Mouse (Mus musculus) embryonic facial prominence, embryonic 15.5 days (tissue): ENCODE results near the gene Fgf7. TPM values are rescaled to one million over a fixed set of nuclear protein-coding genes. Genes with fewer than 3 reads are reported as not detected.

ENCODE experiments used
- ATAC-seq: fragments of 200-750 bp; cut with Nextera tagmentation; 2 replicates; pipeline ENCODE4 v1.8.0; 2017; ENCODE audit warnings: low read depth, moderate TSS enrichment; ENCODE audit not compliant: insufficient number of reproducible peaks, low FRiP score, low TSS enrichment
- H3K27ac ChIP-seq: fragments of 300-500 bp; sonication (generic); replicated peaks from 2 replicates; pipeline ENCODE4 v1.5.1; 2015; ENCODE audit warnings: mild to moderate bottlenecking, inconsistent platforms
- H3K27me3 ChIP-seq: fragments of 300-500 bp; sonication (generic); 2 replicates; pipeline ENCODE4 v1.6.1; 2015; ENCODE audit warnings: inconsistent platforms
- H3K36me3 ChIP-seq: fragments of 300-500 bp; sonication (generic); 2 replicates; pipeline ENCODE4 v1.6.1; 2015; ENCODE audit warnings: mild to moderate bottlenecking, inconsistent platforms
- H3K4me1 ChIP-seq: fragments of 300-500 bp; sonication (generic); 2 replicates; pipeline ENCODE4 v1.6.1; 2015; ENCODE audit warnings: inconsistent platforms
- H3K4me2 ChIP-seq: fragments of 300-500 bp; sonication (generic); replicated peaks from 2 replicates; pipeline ENCODE4 v1.6.1; 2015; ENCODE audit warnings: mild to moderate bottlenecking, inconsistent platforms
- H3K4me3 ChIP-seq: fragments of 300-500 bp; sonication (generic); replicated peaks from 2 replicates; pipeline ENCODE4 v1.5.1; 2015; ENCODE audit warnings: mild to moderate bottlenecking, inconsistent platforms
- H3K9ac ChIP-seq: fragments of 300-500 bp; sonication (generic); 2 replicates; pipeline ENCODE4 v1.6.1; 2015; ENCODE audit warnings: inconsistent platforms
- H3K9me3 ChIP-seq: fragments of 300-500 bp; sonication (generic); replicated peaks from 2 replicates; pipeline ENCODE4 v1.6.1; 2016; ENCODE audit warnings: inconsistent platforms
- WGBS: fragments of 180-500 bp; shearing (Covaris S2); methylation state at CpG from one replicate; pipeline ENCODE4 v1.1.7; 2015; 5-methylcytosine and 5-hydroxymethylcytosine counted together
- polyA plus RNA-seq: library from polyadenylated mRNA; unstranded; fragments of >200 nt; fragmentation: Nextera tagmentation; extraction: Ambion mirVana; gene quantifications from 2 replicates; pipeline ENCODE4 v1.2.1, GENCODE M21; 2015

Fgf7 gene
- 14.8 and 15.8 TPM in 2 replicates for polyA plus RNA-seq

DNA sequence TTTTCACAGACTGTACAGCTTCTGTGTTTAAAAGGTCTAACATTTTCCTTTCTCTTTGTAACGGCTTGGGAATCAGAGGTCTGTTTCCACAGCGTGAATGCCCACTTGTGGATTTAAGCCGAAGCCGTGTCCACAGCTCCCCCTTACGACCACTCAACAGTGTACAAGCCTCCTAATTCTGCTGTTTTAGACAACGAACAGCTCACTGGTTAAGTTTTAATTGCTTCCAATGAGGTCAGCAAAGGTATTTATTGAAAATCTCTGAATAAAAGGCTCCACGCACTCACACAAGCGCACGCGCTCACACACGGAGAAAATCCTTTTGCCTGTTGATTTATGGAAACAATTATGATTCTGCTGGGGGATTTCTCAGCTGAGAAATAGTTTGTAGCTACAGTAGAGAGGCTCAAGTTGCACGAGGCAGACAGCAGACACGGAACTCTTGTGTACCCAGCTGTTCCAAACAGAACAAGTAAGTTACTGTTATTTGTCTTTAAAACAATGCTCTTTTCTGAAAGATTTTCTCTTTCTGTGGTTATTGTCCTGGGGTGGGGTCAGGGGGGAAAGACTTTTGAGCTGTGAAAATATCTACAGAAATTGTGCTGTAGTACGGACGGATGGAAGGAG lies at the start of gene Fgf7:
Gene Fgf7, plus strand, starts transcription at position 280 of the 627 bp plus-strand sequence.
- Histone ChIP-seq H3K4me1 (0 out of 2 replicates have a peak, but pooled peaks cover 3% of the 10 kb centered on the region), H3K27me3 (no peaks in the 10 kb centered on the region), H3K9ac (peak within 1 kb of the TSS; percentile 13; the same call in 1 of the 2 replicates), H3K9me3 (no peaks in the 10 kb centered on the region), H3K27ac (peak within 1 kb of the TSS; percentile 72), H3K4me3 (peak within 1 kb of the TSS; percentile 34), H3K36me3 (no peaks in the 10 kb centered on the region), H3K4me2 (peak within 1 kb of the TSS; percentile 42)
- WGBS, result 19% methylated on average over 15 of the region's 15 CpGs
- ATAC-seq, result peak; percentile 74; the same call in 1 of the 2 replicates

DNA sequence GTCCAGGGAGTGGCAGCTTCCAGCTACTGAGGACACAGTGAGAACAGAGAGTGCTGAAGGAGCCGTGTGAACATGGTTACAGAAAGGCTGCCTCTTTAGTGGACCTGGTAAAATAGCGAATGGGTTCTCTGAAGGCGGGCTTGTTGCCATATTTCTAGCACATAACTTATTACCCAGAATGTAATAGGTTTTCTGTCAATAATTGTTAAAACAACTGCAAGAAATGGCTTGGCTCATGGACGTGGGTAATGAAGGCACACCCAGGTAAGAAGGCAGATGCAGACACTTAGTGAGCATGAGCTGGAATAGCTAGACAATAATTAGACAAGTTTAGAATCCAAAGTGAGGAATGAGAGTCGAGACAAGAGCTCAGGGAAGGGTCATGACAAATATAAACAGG lies 32.2 kb upstream of the Fgf7 start:
- Histone ChIP-seq H3K4me3 (no peak overlapping the region), H3K9me3 (no peaks in the 10 kb centered on the region), H3K27me3 (no peaks in the 10 kb centered on the region), H3K4me1 (no peaks in the 10 kb centered on the region), H3K27ac (no peak overlapping the region), H3K36me3 (no peaks in the 10 kb centered on the region), H3K9ac (no peak overlapping the region), H3K4me2 (no peak overlapping the region)
- WGBS, result 77% methylated on average over 5 of the region's 5 CpGs
- ATAC-seq, result no peak

DNA sequence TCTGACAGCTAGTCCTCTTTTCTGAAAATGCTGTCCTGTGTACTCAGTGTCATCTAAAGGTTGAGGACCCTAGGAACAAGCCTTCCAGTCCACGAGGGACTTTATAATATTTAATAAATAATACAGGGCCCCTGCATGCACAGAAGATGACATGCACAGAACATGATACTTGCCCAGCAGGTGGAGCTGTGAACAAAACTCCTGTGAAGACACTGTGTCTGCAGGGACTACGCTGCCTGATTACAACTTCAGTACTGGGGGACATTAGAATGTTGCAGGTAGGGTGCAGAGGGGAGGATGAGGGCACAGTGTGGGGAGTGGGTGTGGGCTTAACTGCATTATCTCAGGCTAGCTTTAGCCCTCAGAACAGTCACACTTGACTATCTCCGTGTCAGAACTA lies 28.4 kb upstream of the Fgf7 start:
- ATAC-seq, result no peak
- 37% methylated on average over 3 of the region's 3 CpGs for WGBS
- Histone ChIP-seq H3K9me3 (no peaks in the 10 kb centered on the region), H3K9ac (no peak overlapping the region), H3K4me3 (no peak overlapping the region), H3K4me1 (no peaks in the 10 kb centered on the region), H3K27me3 (no peaks in the 10 kb centered on the region), H3K27ac (no peak overlapping the region), H3K4me2 (no peak overlapping the region), H3K36me3 (no peaks in the 10 kb centered on the region)

DNA sequence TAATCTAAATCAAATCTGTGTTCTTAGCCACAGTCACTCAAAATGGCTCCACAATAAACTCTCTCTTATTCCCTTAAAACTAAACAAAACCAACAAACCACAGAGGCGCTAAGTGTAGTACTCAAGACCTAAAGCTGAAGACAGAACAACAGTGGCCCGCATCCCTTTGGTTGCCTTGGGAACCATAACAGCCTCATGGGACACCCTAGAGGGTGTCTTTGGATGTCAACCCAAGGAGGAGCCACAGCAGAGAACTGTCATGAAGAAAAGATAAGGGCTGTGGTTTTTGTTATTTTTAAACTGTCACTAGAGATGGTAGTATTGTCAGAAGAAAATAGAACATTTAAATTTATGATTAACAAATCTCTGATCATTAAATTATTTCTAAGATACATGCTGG lies 27.7 kb upstream of the Fgf7 start:
- H3K9me3 ChIP-seq, result no peaks in the 10 kb centered on the region
- H3K27ac ChIP-seq, result no peak overlapping the region
- H3K4me2 ChIP-seq, result no peak overlapping the region
- 71% methylated on average over 2 of the region's 2 CpGs for WGBS
- no peaks in the 10 kb centered on the region for H3K4me1 ChIP-seq
- no peak for ATAC-seq
- no peak overlapping the region for H3K4me3 ChIP-seq
- no peak overlapping the region for H3K9ac ChIP-seq
- H3K36me3 ChIP-seq, result no peaks in the 10 kb centered on the region
- no peaks in the 10 kb centered on the region for H3K27me3 ChIP-seq

DNA sequence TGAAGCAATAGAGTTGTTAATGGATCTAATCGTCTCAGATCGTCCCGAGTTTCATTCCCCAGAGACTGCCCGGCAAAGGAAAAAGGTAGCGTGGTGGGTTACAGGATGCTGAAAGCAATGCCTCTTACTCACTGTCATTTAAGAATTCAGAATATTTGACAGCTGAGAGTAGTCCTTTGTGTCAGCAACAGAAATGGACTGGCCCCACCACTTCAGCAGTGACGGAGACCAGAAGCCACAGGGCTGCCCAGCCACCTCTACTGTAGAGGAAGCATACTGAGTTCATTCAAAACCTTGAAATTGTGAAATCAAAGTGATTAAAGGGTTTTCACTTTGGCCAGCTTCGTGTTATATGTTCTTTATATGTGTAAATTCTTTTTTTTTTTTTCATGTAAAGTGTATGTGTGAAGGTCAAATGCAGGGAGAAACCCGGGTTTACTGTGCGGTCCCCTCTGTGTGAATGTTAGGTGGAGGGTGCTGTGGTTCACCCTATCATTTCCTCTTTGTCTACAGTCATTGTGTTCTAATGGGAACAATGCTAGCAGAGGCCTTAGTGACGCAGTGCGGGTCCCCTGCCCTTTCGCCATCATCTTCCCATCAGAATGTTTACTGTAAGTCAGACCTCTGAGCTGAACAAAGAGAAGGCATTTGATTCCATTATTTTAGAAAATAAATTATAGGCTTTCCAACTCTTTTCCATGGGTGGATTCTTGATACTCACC lies 19.3 kb upstream of the Fgf7 start:
- Histone ChIP-seq H3K4me1 (no peaks in the 10 kb centered on the region), H3K9me3 (no peaks in the 10 kb centered on the region), H3K36me3 (no peaks in the 10 kb centered on the region), H3K4me2 (no peak overlapping the region), H3K4me3 (no peak overlapping the region), H3K27ac (no peak overlapping the region), H3K27me3 (no peaks in the 10 kb centered on the region), H3K9ac (no peak overlapping the region)
- 44% methylated on average over 12 of the region's 12 CpGs for WGBS
- no peak for ATAC-seq

DNA sequence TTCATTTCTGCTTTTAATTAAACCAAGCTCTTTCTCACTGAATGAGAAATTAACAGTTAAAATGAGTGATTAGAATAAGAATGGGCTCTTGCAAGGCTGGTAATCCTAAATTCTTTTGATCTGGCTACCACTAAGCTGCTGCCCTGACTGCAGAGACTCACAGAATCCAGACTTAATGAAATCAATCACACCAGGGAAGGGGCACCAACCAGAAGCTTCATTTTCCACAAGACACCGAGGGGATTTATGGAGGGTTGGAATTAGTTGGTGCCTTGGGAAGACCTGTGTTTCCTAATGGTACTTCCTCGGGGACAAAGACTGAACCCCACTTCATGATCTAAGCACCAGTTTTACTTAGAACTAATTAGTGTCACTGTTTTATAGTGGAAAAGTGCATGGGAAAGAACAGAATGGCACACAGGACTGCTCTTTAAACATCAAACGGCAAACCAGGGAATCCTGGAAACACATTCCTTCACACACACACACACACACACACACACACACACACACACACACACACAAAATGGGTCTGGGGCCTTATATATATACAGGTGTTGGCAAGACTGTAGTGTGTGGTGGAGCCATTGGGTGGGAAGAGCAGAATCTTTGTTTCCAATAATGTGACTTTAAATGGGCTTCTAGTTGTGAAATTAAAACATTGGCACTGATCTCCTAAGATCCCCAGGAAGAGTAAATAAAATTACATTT lies 18.5 kb upstream of the Fgf7 start:
- no peak overlapping the region for H3K9ac ChIP-seq
- WGBS, result 44% methylated on average over 3 of the region's 3 CpGs
- no peaks in the 10 kb centered on the region for H3K36me3 ChIP-seq
- no peaks in the 10 kb centered on the region for H3K9me3 ChIP-seq
- ATAC-seq, result no peak
- H3K4me2 ChIP-seq, result no peak overlapping the region
- no peaks in the 10 kb centered on the region for H3K27me3 ChIP-seq
- H3K4me1 ChIP-seq, result no peaks in the 10 kb centered on the region
- no peak overlapping the region for H3K4me3 ChIP-seq
- H3K27ac ChIP-seq, result no peak overlapping the region

DNA sequence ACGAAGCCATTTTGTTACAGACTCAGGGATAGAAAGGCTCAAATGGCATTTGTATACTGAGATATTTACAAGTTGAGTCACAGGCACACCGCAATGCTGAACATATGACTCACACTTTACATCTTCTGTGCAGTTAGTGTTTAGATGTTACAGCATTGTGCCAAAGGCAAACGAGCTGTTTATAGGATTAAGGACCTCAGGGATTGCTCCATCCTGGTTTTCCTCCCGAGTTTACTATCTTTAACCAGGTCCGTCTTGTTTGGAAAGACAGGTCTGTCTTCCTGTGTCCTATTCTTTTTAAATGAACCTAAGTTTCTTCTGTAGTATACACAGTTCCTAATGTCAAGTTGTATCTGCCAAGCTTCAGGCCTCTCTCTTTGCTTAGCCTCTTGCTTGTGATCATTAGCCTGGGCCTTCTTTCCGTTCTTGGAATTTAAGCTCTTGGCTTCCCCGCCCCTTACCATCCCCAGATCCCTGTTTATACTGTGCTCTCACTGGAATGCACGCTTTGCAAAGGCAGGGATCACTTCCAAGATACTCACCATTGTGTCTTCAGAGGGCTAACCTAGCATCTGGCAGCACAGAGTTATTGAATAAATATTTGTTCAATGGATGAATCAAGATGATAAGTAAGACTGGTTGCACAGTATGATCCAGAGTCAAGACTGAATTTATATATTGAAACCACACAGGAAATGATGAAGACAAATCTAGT lies 3.1 kb upstream of the Fgf7 start:
- WGBS, result 47% methylated on average over 8 of the region's 8 CpGs
- H3K4me1 ChIP-seq, result 0 out of 2 replicates have a peak, but pooled peaks cover 3% of the 10 kb centered on the region
- no peaks in the 10 kb centered on the region for H3K9me3 ChIP-seq
- no peak overlapping the region for H3K4me2 ChIP-seq
- H3K27me3 ChIP-seq, result no peaks in the 10 kb centered on the region
- ATAC-seq, result no peak
- H3K4me3 ChIP-seq, result no peak overlapping the region
- H3K9ac ChIP-seq, result no peak overlapping the region
- H3K27ac ChIP-seq, result peak overlapping the region; percentile 2; the same call in 1 of the 2 replicates
- H3K36me3 ChIP-seq, result no peaks in the 10 kb centered on the region

DNA sequence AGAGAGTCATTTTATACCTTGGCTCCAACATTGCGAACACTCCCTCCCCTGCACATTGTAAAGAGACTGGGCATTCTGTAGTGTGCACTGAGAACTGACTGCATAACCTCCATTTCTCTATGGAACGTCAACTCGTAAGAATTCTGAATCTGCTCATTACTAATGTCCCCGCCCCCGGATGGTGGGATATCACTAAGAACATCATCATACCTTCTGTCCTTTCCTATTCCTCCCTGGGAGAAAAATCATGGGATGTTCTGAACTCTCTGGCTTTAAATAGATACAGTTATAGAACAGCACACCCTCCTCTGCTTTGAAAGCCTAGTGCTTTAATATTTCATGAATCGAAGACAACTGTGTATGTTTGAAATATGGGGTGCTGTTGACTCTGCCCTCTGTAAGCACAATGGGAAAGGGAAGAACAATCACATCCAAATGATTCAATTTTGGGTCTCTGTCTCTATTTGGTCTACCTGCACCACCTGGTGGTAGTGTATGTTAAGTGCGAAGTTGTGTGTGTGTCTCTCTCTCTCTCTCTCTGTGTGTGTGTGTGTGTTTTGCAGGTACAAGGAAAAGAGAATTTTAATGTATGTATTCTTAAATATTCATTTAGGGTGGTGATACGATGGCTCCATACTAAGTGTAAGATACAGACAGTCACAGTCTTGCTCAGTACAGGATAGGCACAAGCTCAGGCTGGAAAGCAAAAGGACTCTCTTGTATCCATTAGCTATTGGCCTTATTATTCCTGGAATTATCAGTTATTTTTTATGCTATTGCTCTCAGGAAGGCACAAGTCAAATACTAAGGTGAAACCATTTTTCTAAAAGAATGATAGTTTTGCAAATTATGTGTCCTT lies 1.1 kb upstream of the Fgf7 start:
- whole genome bisulfite sequencing, result 76% methylated on average over 8 of the region's 8 CpGs
- no peaks in the 10 kb centered on the region for H3K9me3 ChIP-seq
- no peak overlapping the region for H3K27ac ChIP-seq
- no peak for ATAC-seq
- 0 out of 2 replicates have a peak, but pooled peaks cover 3% of the 10 kb centered on the region for H3K4me1 ChIP-seq
- H3K36me3 ChIP-seq, result no peaks in the 10 kb centered on the region
- H3K4me3 ChIP-seq, result no peak overlapping the region
- H3K27me3 ChIP-seq, result no peaks in the 10 kb centered on the region
- H3K4me2 ChIP-seq, result no peak overlapping the region
- H3K9ac ChIP-seq, result no peak overlapping the region

DNA sequence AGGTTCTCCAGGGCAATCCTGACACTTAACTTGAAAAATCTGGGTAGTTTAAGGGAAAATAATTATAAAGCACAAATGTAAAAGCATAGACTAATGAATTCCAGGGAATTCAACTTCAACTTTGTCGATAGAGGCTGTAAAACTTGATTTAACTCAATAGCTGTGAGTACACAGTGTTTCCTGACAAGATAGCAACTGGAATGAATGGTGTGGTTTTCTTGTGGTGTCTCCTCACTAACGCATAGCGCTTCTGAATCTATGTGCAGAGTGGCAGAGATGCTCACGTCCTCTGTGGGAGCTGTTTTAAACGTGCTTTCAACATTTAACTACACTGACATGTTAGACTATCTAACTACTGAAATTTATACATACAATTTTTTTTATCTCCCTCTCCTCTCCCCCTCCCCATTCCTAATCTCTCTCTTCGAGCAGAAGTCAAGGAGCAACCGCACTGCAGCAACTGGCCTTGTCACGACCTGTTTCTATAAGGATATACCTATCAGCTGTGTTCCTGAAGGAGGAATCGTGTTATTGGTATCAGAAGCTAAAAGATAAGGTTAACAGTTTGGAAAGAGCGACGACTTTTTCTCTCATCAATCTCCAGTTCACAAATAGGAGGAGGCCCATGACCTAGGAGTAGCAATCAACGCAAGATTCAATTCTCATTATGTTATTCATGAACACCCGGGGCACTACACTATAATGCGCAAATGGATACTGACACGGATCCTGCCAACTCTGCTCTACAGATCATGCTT lies 734 bp downstream of the Fgf7 start:
- Histone ChIP-seq H3K36me3 (no peaks in the 10 kb centered on the region), H3K4me1 (0 out of 2 replicates have a peak, but pooled peaks cover 3% of the 10 kb centered on the region), H3K27ac (peak overlapping the region; percentile 72), H3K27me3 (no peaks in the 10 kb centered on the region), H3K4me2 (peak overlapping the region; percentile 42), H3K4me3 (peak overlapping the region; percentile 34), H3K9ac (peak overlapping the region; percentile 13; the same call in 1 of the 2 replicates), H3K9me3 (no peaks in the 10 kb centered on the region)
- WGBS, result 65% methylated on average over 15 of the region's 15 CpGs
- no peak for ATAC-seq

DNA sequence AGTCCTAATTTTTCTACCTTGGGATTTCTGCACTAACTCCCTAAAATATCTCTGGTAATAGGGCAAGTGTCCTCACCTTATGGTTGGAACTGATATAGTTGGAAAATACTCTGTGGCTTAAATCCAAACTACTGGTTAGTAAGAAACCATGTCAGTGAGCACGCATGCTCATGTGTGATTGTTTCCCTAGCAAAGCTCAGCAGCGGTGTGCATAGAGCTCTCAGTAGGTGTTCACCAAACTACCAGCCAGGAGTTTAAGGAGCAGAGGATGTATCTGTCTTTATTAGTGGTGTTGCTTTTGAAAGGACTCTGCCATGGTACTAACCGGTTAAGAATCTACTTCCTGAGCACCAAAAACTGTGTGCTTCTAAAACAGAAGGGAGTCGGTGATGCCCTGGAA lies 1.7 kb downstream of the Fgf7 start:
- Histone ChIP-seq H3K4me1 (0 out of 2 replicates have a peak, but pooled peaks cover 3% of the 10 kb centered on the region), H3K27ac (no peak overlapping the region), H3K36me3 (no peaks in the 10 kb centered on the region), H3K4me3 (peak overlapping the region; percentile 34), H3K9me3 (no peaks in the 10 kb centered on the region), H3K9ac (no peak overlapping the region), H3K4me2 (peak overlapping the region; percentile 42), H3K27me3 (no peaks in the 10 kb centered on the region)
- 86% methylated on average over 4 of the region's 4 CpGs for WGBS
- no peak for ATAC-seq
